Mouse (Mus musculus) testis, adult 2 months (tissue): Measurements from ENCODE around the gene Itprid2. TPM values are rescaled to one million over a fixed set of nuclear protein-coding genes. Genes with fewer than 3 reads are reported as not detected.

ENCODE experiments used
- H3K27ac ChIP-seq: fragments of 200-500 bp; 2 replicates; pipeline ENCODE4 v1.5.1; 2012; ENCODE audit warnings: low read depth, low read length; ENCODE audit not compliant: control insufficient read depth, insufficient read depth
- H3K27me3 ChIP-seq: fragments of 200-500 bp; 2 replicates; pipeline ENCODE4 v1.6.1; 2012; ENCODE audit warnings: mild to moderate bottlenecking, low read length, moderate library complexity; ENCODE audit not compliant: control insufficient read depth, insufficient read depth
- H3K36me3 ChIP-seq: fragments of 200-500 bp; 2 replicates; pipeline ENCODE4 v1.6.1; 2012; ENCODE audit warnings: mild to moderate bottlenecking, low read length; ENCODE audit not compliant: control insufficient read depth, insufficient read depth
- H3K4me1 ChIP-seq: fragments of 200-500 bp; 2 replicates; pipeline ENCODE4 v1.6.1; 2012; ENCODE audit warnings: low read length; ENCODE audit not compliant: control insufficient read depth, insufficient read depth
- H3K4me3 ChIP-seq: fragments of 200-500 bp; 2 replicates; pipeline ENCODE4 v1.5.1; 2012; ENCODE audit warnings: low read depth, mild to moderate bottlenecking, low read length, moderate library complexity, mixed read lengths; ENCODE audit not compliant: control insufficient read depth
- CTCF ChIP-seq: fragments of 200-500 bp; IDR thresholded peaks from 2 replicates; pipeline ENCODE4 v1.5.1; 2012; ENCODE audit warnings: low read depth, mild to moderate bottlenecking, inconsistent platforms, low read length, moderate library complexity; ENCODE audit not compliant: control insufficient read depth, insufficient read depth, insufficient replicate concordance
- POLR2A ChIP-seq: fragments of 200-500 bp; IDR thresholded peaks from 2 replicates; pipeline ENCODE4 v1.6.1; 2012; ENCODE audit warnings: low read depth, mild to moderate bottlenecking, inconsistent platforms, low read length, moderate library complexity; ENCODE audit not compliant: control insufficient read depth
- polyA plus RNA-seq: library from polyadenylated mRNA; depleted of rRNA; stranded (reverse); fragments of >200 nt; gene quantifications from 2 replicates; pipeline ENCODE4 v1.2.3, GENCODE M21; 2012

The Itprid2 gene
- polyA plus RNA-seq, 1 experiment, result 3.4 TPM

- H3K36me3 ChIP-seq, result no peaks in the 10 kb centered on the region
- no peaks in the 10 kb centered on the region for H3K27me3 ChIP-seq
- H3K4me1 ChIP-seq, result no peaks in the 10 kb centered on the region
- TF ChIP-seq CTCF (no peak), POLR2A (no peak)
- no peak overlapping the region for H3K4me3 ChIP-seq
- no peak overlapping the region for H3K27ac ChIP-seq
Measured at GRCm38 (mm10) chr2:79664532-79665286, 29.6 kb downstream of the Itprid2 start.

DNA sequence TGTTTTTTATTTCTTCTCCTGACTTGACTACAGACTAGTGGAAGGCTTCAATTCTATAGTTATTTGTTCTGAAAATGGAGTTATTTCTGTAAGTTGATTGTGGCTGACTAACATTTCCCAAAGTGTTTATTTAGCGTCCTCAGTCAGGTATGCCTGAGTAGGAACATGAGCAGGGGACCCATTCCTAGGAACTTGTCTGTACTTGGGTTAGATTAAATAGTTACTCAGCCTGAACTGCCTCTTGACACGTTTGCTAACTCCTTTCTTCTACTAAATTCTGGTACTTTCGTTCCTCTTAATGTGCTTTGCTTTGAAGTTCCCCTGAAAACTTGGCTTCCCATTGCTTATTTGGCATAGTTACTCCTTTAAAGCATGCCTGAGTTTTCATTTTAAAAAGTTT is 30.3 kb downstream of the Itprid2 start:
- H3K36me3 ChIP-seq, result no peaks in the 10 kb centered on the region
- no peak overlapping the region for H3K4me3 ChIP-seq
- H3K27me3 ChIP-seq, result no peaks in the 10 kb centered on the region
- no peak for TF ChIP-seq CTCF
- no peak for TF ChIP-seq POLR2A
- H3K27ac ChIP-seq, result no peak overlapping the region
- H3K4me1 ChIP-seq, result no peaks in the 10 kb centered on the region

- no peak for TF ChIP-seq POLR2A
- no peak for TF ChIP-seq CTCF
- H3K4me1 ChIP-seq, result no peaks in the 10 kb centered on the region; the same call in 1 of the 2 replicates
- H3K27ac ChIP-seq, result 0 out of 2 replicates have a peak overlapping the region, but pooled peaks have one; percentile 42
- no peaks in the 10 kb centered on the region for H3K27me3 ChIP-seq
- H3K4me3 ChIP-seq, result no peak overlapping the region
- no peaks in the 10 kb centered on the region for H3K36me3 ChIP-seq
Measured at GRCm38 (mm10) chr2:79675266-79675665, 40.1 kb downstream of the Itprid2 start.

GRCm38 (mm10) chr2:79677663-79678257 is 42.6 kb downstream of the Itprid2 start:
- no peaks in the 10 kb centered on the region; the same call in 1 of the 2 replicates for H3K4me1 ChIP-seq
- no peaks in the 10 kb centered on the region for H3K36me3 ChIP-seq
- H3K27me3 ChIP-seq, result no peaks in the 10 kb centered on the region

DNA sequence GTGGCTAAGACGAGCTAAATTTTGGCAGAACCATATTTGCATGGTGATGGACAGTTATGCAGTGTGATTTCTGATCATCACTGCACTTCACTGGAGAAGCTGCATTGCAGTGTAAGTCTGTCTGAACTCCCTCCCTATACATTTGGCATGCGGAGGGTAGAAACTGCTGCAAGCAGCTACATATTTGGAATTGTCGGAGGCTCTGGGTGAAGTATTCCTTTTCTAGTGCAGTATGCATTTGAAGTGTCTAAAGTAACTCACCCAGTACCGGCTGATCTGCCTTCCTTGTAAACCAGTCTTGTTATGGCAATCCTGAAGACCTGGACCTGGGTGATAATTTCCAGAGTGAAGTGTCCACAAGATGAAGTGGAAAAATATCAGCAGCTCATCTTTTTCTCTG is 46.5 kb downstream of the Itprid2 start:
- H3K4me1 ChIP-seq, result no peaks in the 10 kb centered on the region
- H3K27me3 ChIP-seq, result no peaks in the 10 kb centered on the region
- H3K27ac ChIP-seq, result no peak overlapping the region
- H3K4me3 ChIP-seq, result no peak overlapping the region
- H3K36me3 ChIP-seq, result no peaks in the 10 kb centered on the region
- no peak for TF ChIP-seq CTCF
- no peak for TF ChIP-seq POLR2A

More at GRCm38 (mm10) chr2:79677663-79678257, 42.6 kb downstream of the Itprid2 start:
- TF ChIP-seq CTCF, result no peak
- TF ChIP-seq POLR2A, result no peak
- no peak overlapping the region for H3K27ac ChIP-seq
- H3K4me3 ChIP-seq, result no peak overlapping the region

- no peak for TF ChIP-seq CTCF
- no peak for TF ChIP-seq POLR2A
- no peaks in the 10 kb centered on the region for H3K36me3 ChIP-seq
- H3K4me1 ChIP-seq, result no peaks in the 10 kb centered on the region
- no peak overlapping the region for H3K4me3 ChIP-seq
- H3K27me3 ChIP-seq, result no peaks in the 10 kb centered on the region
- no peak overlapping the region for H3K27ac ChIP-seq
Measured at GRCm38 (mm10) chr2:79683258-79683657, 48.1 kb downstream of the Itprid2 start.

- H3K36me3 ChIP-seq, result no peaks in the 10 kb centered on the region
- no peak overlapping the region for H3K4me3 ChIP-seq
- no peak for TF ChIP-seq POLR2A
- TF ChIP-seq CTCF, result no peak
- no peaks in the 10 kb centered on the region for H3K27me3 ChIP-seq
- no peak overlapping the region for H3K27ac ChIP-seq
- no peaks in the 10 kb centered on the region for H3K4me1 ChIP-seq
Measured at GRCm38 (mm10) chr2:79690838-79691237, 55.7 kb downstream of the Itprid2 start.
